Mouse (Mus musculus): Measurements from ENCODE around the gene Vps37c. TPM values are rescaled to one million over a fixed set of nuclear protein-coding genes. Genes with fewer than 3 reads are reported as not detected.
A peak's percentile ranks its signal among the peaks of the same experiment; 100 is the strongest.

The Vps37c gene
- total and polyA plus RNA-seq, 3 experiments: 18.6 to 24.6 (median 20.7) TPM

DNA sequence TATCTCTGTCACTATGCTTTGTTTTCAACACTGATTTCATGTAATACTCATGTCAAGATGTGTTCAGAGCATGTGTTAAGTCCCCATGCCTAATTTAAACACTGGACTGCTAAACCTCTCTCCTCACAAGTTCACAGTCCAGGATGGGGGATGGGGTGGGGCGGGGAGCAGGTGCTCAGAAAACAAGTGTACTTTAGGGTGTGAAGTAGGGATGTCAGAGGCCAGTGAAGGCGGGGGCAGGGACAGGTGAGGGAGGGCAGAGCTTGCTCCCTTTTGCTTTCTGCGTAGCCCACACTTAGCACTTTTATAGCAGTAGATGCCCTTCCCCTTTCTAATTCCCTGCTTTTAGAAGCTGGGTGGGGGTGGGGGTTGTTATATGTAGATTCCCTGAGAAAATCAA, 23.4 kb upstream of the Vps37c start:
- no peak for DNase-seq
- Histone ChIP-seq H3K4me3 (no peak overlapping the region), H3K4me1 (ENCODE audit: control insufficient read depth, insufficient read depth, low read length) (no peaks in the 10 kb centered on the region), H3K27ac (no peak overlapping the region), H3K36me3 (ENCODE audit: control insufficient read depth, insufficient read depth, low read length) (no peaks in the 10 kb centered on the region), H3K79me2 (replicated peaks; ENCODE audit: control insufficient read depth, insufficient read depth, low read length) (no peaks in the 10 kb centered on the region), H3K9ac (ENCODE audit: low read depth, low read length) (no peak overlapping the region), H3K27me3 (ENCODE audit: control insufficient read depth, insufficient read depth, low read length) (no peaks in the 10 kb centered on the region)
- 63% methylated on average over 3 of the region's 3 CpGs for WGBS
- no peak for TF ChIP-seq EP300 (IDR thresholded peaks at IDR 0.05; ENCODE audit: insufficient read depth, low read depth, low read length)
- TF ChIP-seq POLR2A (IDR thresholded peaks at IDR 0.05; ENCODE audit: insufficient read depth, low read depth, low read length): no peak
- no peak for TF ChIP-seq CTCF (IDR thresholded peaks at IDR 0.05)
- intact Hi-C loops (cut with DNase I): loop anchor here (1.0 to 5.0 kb wide), 3 partner anchors 44 to 312 kb away; no protein-coding TSS in a partner anchor

DNA sequence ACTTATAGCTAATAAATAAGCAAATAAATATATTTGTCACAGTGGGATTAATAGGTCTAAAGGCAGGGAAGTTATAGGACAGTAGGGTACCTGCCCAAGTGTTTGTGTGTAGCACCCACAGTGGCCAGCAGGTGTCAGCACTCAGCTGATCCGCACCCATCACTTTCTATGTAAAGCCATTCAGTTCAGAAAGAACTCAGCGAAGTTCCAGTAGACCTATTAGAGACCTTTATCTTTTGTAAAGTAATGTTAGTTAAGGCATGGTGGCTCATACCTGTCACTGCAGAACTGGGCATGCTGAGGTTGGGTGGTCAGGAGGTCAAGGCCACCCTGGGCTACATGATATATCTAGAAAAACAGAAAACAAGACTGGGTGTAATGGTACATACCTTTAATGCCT, 23.0 kb upstream of the Vps37c start:
- Histone ChIP-seq H3K27ac (no peak overlapping the region), H3K79me2 (replicated peaks; ENCODE audit: control insufficient read depth, insufficient read depth, low read length) (no peaks in the 10 kb centered on the region), H3K4me3 (no peak overlapping the region), H3K9ac (ENCODE audit: low read depth, low read length) (no peak overlapping the region), H3K36me3 (ENCODE audit: control insufficient read depth, insufficient read depth, low read length) (no peaks in the 10 kb centered on the region), H3K27me3 (ENCODE audit: control insufficient read depth, insufficient read depth, low read length) (no peaks in the 10 kb centered on the region), H3K4me1 (ENCODE audit: control insufficient read depth, insufficient read depth, low read length) (no peaks in the 10 kb centered on the region)
- intact Hi-C loops (cut with DNase I): loop anchor here (1.0 to 5.0 kb wide), 3 partner anchors 44 to 312 kb away; no protein-coding TSS in a partner anchor
- peak; percentile 49 to 79 for DNase-seq
- WGBS: 4% methylated on average over 2 of the region's 2 CpGs
- TF ChIP-seq POLR2A (IDR thresholded peaks at IDR 0.05; ENCODE audit: insufficient read depth, low read depth, low read length): no peak
- TF ChIP-seq CTCF (IDR thresholded peaks at IDR 0.05): peak; percentile 95
- TF ChIP-seq EP300 (IDR thresholded peaks at IDR 0.05; ENCODE audit: insufficient read depth, low read depth, low read length): 0 out of 2 replicates have a peak, but pooled peaks have one; percentile 50

DNA sequence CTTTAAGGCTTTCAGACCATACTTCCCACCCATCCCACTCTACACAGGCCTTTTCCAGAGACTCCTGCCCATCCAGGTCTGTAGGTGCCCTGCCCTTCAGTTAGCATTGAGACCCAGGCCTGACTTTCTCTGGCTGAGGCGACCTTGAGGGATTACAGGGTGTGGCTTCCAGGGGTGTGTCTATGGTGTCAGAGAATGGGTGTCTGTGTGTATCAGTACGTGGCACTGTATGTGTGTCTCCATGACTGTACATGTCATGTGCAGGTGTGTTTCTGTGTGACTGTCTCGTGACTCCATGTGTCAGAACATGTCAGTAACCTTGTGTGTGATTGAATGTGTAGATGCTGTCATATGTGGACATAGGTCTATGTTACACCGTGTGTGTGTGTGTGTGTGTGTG, 17.2 kb upstream of the Vps37c start:
- TF ChIP-seq CTCF (IDR thresholded peaks at IDR 0.05) (no peak), POLR2A (IDR thresholded peaks at IDR 0.05; ENCODE audit: insufficient read depth, low read depth, low read length) (no peak), EP300 (IDR thresholded peaks at IDR 0.05; ENCODE audit: insufficient read depth, low read depth, low read length) (no peak)
- Histone ChIP-seq H3K36me3 (ENCODE audit: control insufficient read depth, insufficient read depth, low read length) (no peaks in the 10 kb centered on the region), H3K27ac (no peak overlapping the region), H3K79me2 (replicated peaks; ENCODE audit: control insufficient read depth, insufficient read depth, low read length) (no peaks in the 10 kb centered on the region), H3K9ac (ENCODE audit: low read depth, low read length) (no peak overlapping the region), H3K4me1 (ENCODE audit: control insufficient read depth, insufficient read depth, low read length) (no peaks in the 10 kb centered on the region), H3K27me3 (ENCODE audit: control insufficient read depth, insufficient read depth, low read length) (no peaks in the 10 kb centered on the region), H3K4me3 (no peak overlapping the region)
- no peak for DNase-seq
- intact Hi-C loops (cut with DNase I): no loop called here
- 86% methylated on average over 4 of the region's 4 CpGs for WGBS

DNA sequence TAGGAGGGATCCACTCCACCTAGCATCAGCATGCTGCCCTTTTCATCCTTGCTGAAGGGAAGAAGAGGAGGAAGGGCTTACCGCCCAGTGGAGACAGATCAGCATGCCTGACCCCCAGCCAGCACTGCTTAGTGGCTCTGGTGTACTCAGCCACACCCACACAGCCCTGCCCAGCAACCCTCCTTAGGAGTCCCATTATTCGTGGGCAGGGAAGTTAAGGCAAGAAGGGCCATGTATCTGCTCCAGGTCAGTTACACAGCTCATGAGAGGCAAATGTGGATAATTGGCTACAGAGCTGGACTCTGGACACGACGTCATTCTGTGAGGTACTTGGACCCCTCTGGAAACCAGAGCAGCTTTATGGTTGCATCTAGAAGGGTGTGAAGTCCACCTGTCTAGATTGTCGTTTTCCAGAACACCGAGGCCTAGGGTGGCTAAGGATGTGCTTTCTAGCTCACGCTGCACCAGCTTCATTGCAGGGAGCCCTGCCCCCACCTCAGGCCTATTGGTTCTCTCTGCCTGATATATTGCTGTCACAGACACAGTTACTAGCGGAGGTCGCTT, 16.6 kb upstream of the Vps37c start:
- no peaks in the 10 kb centered on the region for H3K79me2 ChIP-seq (replicated peaks; ENCODE audit: control insufficient read depth, insufficient read depth, low read length)
- no peak overlapping the region for H3K9ac ChIP-seq (ENCODE audit: low read depth, low read length)
- no peak overlapping the region for H3K4me3 ChIP-seq
- TF ChIP-seq EP300 (IDR thresholded peaks at IDR 0.05; ENCODE audit: insufficient read depth, low read depth, low read length) (no peak), POLR2A (IDR thresholded peaks at IDR 0.05; ENCODE audit: insufficient read depth, low read depth, low read length) (no peak), CTCF (IDR thresholded peaks at IDR 0.05) (no peak)
- 79% methylated on average over 9 of the region's 9 CpGs for WGBS
- H3K4me1 ChIP-seq (ENCODE audit: control insufficient read depth, insufficient read depth, low read length): no peaks in the 10 kb centered on the region
- no peak for DNase-seq
- no peak overlapping the region for H3K27ac ChIP-seq
- no peaks in the 10 kb centered on the region for H3K27me3 ChIP-seq (ENCODE audit: control insufficient read depth, insufficient read depth, low read length)
- H3K36me3 ChIP-seq (ENCODE audit: control insufficient read depth, insufficient read depth, low read length): no peaks in the 10 kb centered on the region
- intact Hi-C loops (cut with DNase I): no loop called here

DNA sequence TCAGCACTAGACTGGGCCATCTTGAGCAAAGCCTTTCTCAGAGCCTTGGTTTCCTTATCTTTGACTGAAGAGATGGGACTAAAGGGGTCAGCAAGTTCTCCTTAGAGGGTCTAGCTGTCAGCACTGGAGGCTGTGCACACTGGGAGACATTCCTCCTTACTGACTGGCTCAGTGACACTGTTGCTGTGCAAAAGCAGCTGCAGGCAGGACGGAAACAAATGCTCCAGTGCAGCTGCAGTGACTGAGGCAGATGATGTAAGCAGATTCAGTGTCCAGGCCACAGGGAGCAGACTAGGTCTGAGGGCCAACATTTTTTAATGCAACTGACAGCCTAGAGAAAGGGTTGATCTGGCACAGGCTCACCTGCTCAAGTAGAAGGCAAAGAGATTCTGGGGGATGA, 15.3 kb upstream of the Vps37c start:
- no peaks in the 10 kb centered on the region for H3K79me2 ChIP-seq (replicated peaks; ENCODE audit: control insufficient read depth, insufficient read depth, low read length)
- no peak for DNase-seq
- no peak overlapping the region for H3K27ac ChIP-seq
- TF ChIP-seq CTCF (IDR thresholded peaks at IDR 0.05) (no peak), POLR2A (IDR thresholded peaks at IDR 0.05; ENCODE audit: insufficient read depth, low read depth, low read length) (no peak), EP300 (IDR thresholded peaks at IDR 0.05; ENCODE audit: insufficient read depth, low read depth, low read length) (no peak)
- no peaks in the 10 kb centered on the region for H3K4me1 ChIP-seq (ENCODE audit: control insufficient read depth, insufficient read depth, low read length)
- H3K4me3 ChIP-seq: no peak overlapping the region
- no peaks in the 10 kb centered on the region for H3K36me3 ChIP-seq (ENCODE audit: control insufficient read depth, insufficient read depth, low read length)
- no peaks in the 10 kb centered on the region for H3K27me3 ChIP-seq (ENCODE audit: control insufficient read depth, insufficient read depth, low read length)
- 70% methylated on average over 1 of the region's 1 CpGs for WGBS
- intact Hi-C loops (cut with DNase I): no loop called here
- H3K9ac ChIP-seq (ENCODE audit: low read depth, low read length): no peak overlapping the region

DNA sequence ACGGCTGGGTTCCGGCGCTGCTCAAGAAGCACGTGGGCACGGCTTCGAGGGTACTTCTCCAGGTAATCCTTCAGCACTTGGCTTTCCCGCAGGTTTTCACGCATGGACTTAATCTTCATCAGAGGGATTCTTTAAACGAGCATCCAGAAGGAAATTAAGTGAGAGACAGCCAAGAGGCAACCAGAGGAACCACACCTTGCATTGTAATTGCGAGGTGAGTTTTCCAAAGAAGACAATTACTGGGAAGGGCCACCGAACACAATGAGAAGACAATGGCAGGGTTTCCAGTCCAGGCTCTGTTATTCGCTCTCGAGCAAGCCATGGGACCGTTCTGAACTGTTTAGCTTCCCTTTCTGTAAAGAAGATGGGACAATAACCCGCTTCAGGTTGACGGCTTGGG, 11.9 kb upstream of the Vps37c start:
- no peak overlapping the region for H3K27ac ChIP-seq
- TF ChIP-seq POLR2A (IDR thresholded peaks at IDR 0.05; ENCODE audit: insufficient read depth, low read depth, low read length) (no peak), EP300 (IDR thresholded peaks at IDR 0.05; ENCODE audit: insufficient read depth, low read depth, low read length) (no peak), CTCF (IDR thresholded peaks at IDR 0.05) (no peak)
- intact Hi-C loops (cut with DNase I): no loop called here
- no peaks in the 10 kb centered on the region for H3K4me1 ChIP-seq (ENCODE audit: control insufficient read depth, insufficient read depth, low read length)
- 72% methylated on average over 16 of the region's 16 CpGs for WGBS
- no peaks in the 10 kb centered on the region for H3K36me3 ChIP-seq (ENCODE audit: control insufficient read depth, insufficient read depth, low read length)
- H3K27me3 ChIP-seq (ENCODE audit: control insufficient read depth, insufficient read depth, low read length): no peaks in the 10 kb centered on the region
- no peak overlapping the region for H3K4me3 ChIP-seq
- no peak overlapping the region for H3K9ac ChIP-seq (ENCODE audit: low read depth, low read length)
- DNase-seq: no peak
- no peaks in the 10 kb centered on the region for H3K79me2 ChIP-seq (replicated peaks; ENCODE audit: control insufficient read depth, insufficient read depth, low read length)
